Mouse (Mus musculus) heart, adult 2 months (tissue): ENCODE measurements around the gene Irs3. TPM values are rescaled to one million over a fixed set of nuclear protein-coding genes. Genes with fewer than 3 reads are reported as not detected.
A peak's percentile ranks its signal among the peaks of the same experiment; 100 is the strongest.

ENCODE experiments used
- DNase-seq, 2 experiments: peaks; one replicate each; pipeline ENCODE4 v3.0.0; 2021
- H3K27ac ChIP-seq: fragments of 200-600 bp; 2 replicates; pipeline ENCODE4 v1.8.1; 2022
- H3K27me3 ChIP-seq: fragments of 200-500 bp; 2 replicates; pipeline ENCODE4 v1.6.1; 2012; ENCODE audit warnings: mild to moderate bottlenecking, low read length, inconsistent platforms, mixed read lengths; ENCODE audit not compliant: control insufficient read depth, insufficient read depth
- H3K36me3 ChIP-seq: fragments of 200-500 bp; 2 replicates; pipeline ENCODE4 v1.6.1; 2012; ENCODE audit warnings: low read length, inconsistent platforms; ENCODE audit not compliant: control insufficient read depth, insufficient read depth
- H3K4me1 ChIP-seq: fragments of 200-500 bp; 2 replicates; pipeline ENCODE4 v1.6.1; 2011; ENCODE audit warnings: low read length; ENCODE audit not compliant: control insufficient read depth, insufficient read depth
- H3K4me3 ChIP-seq: fragments of 200-600 bp; 2 replicates; pipeline ENCODE4 v1.8.1; 2022
- H3K79me2 ChIP-seq: fragments of 200-500 bp; replicated peaks from 2 replicates; pipeline ENCODE4 v1.6.1; 2012; ENCODE audit warnings: mild to moderate bottlenecking, inconsistent platforms, low read length, moderate library complexity, mixed read lengths; ENCODE audit not compliant: control insufficient read depth, insufficient read depth
- H3K9ac ChIP-seq: fragments of 200-500 bp; 2 replicates; pipeline ENCODE4 v1.6.1; 2012; ENCODE audit warnings: low read depth, mild to moderate bottlenecking, control low read depth, inconsistent platforms, low read length, mixed read lengths
- CTCF ChIP-seq: fragments of 200-600 bp; IDR thresholded peaks from 2 replicates; pipeline ENCODE4 v1.8.1; 2022; ENCODE audit warnings: antibody characterized with exemption, mild to moderate bottlenecking, moderate library complexity
- EP300 ChIP-seq: fragments of 200-500 bp; IDR thresholded peaks from 2 replicates; pipeline ENCODE4 v1.6.1; 2011; ENCODE audit warnings: low read depth, low read length, control low read depth; ENCODE audit not compliant: insufficient read depth
- POLR2A ChIP-seq: fragments of 200-500 bp; IDR thresholded peaks from 2 replicates; pipeline ENCODE4 v1.6.1; 2011; ENCODE audit warnings: mild to moderate bottlenecking, low read depth, low read length, control low read depth; ENCODE audit not compliant: insufficient read depth
- WGBS: fragments of 180-500 bp; shearing (Covaris S2); methylation state at CpG from one replicate; pipeline ENCODE4 v1.1.7; 2018; 5-methylcytosine and 5-hydroxymethylcytosine counted together
- intact Hi-C: fragments of 180-260 bp; cut with DNase I; formaldehyde crosslinking; loops from one replicate; pipeline ENCODE4 v1.15.1; 2025
- polyA plus RNA-seq: library from polyadenylated mRNA; depleted of rRNA; stranded (reverse); fragments of >200 nt; gene quantifications from 2 replicates; pipeline ENCODE4 v1.2.3, GENCODE M21; 2012; rRNA removed
- total RNA-seq, 2 experiments: library from RNA; stranded (reverse); gene quantifications; 2 replicates each; pipeline ENCODE4 v1.2.3; 2021

The Irs3 gene
- total and polyA plus RNA-seq, 3 experiments: 0.34 to 2.2 (median 0.73) TPM

DNA sequence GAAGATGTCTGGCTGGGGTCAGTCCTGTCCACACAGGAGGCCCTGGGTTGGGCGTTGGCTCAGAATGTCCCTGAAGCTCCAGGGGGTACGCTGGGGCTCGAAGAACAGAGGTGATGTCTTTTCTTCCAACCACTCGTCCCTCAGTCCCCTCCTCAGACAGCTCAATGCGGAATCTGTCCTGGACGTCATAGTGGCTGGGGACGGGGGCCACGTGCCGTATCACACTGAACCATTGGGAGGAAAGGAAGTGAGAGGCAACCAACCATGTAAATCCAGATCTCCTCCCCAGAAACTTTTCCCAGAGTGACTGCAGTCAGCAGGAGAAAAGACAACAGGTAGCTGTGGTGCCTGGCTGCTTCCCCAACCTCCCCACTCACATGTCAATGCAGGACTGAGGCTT lies 45.9 kb downstream of the Irs3 start:
- H3K27ac ChIP-seq: peak overlapping the region; percentile 99; the same call in 1 of the 2 replicates
- WGBS: 42% methylated on average over 9 of the region's 9 CpGs
- no peak for TF ChIP-seq EP300
- no peak for TF ChIP-seq CTCF
- no peak for TF ChIP-seq POLR2A
- peak overlapping the region; percentile 60 for H3K4me3 ChIP-seq
- no peaks in the 10 kb centered on the region for H3K27me3 ChIP-seq
- intact Hi-C loops: no loop called here
- no peak for DNase-seq
- peak overlapping the region; percentile 82 for H3K9ac ChIP-seq
- no peaks in the 10 kb centered on the region; the same call in 1 of the 2 replicates for H3K79me2 ChIP-seq
- H3K36me3 ChIP-seq: no peaks in the 10 kb centered on the region
- H3K4me1 ChIP-seq: peaks cover 9% of the 10 kb centered on the region

- intact Hi-C loops: no loop called here
- no peak overlapping the region for H3K4me3 ChIP-seq
- 63% methylated on average over 2 of the region's 2 CpGs for WGBS
- H3K79me2 ChIP-seq: no peaks in the 10 kb centered on the region; the same call in 1 of the 2 replicates
- no peak overlapping the region for H3K27ac ChIP-seq
- DNase-seq: no peak
- no peaks in the 10 kb centered on the region for H3K36me3 ChIP-seq
- H3K27me3 ChIP-seq: no peaks in the 10 kb centered on the region
- H3K4me1 ChIP-seq: peaks cover 9% of the 10 kb centered on the region
- no peak for TF ChIP-seq POLR2A
- no peak for TF ChIP-seq EP300
- no peak for TF ChIP-seq CTCF
- H3K9ac ChIP-seq: no peak overlapping the region
Measured at GRCm38 (mm10) chr5:137598100-137598826, 47.3 kb downstream of the Irs3 start.

- WGBS: 88% methylated on average over 6 of the region's 6 CpGs
- Histone ChIP-seq H3K27me3 (no peaks in the 10 kb centered on the region), H3K27ac (no peak overlapping the region), H3K36me3 (no peaks in the 10 kb centered on the region), H3K4me1 (peaks cover 9% of the 10 kb centered on the region), H3K9ac (no peak overlapping the region), H3K4me3 (no peak overlapping the region), H3K79me2 (no peaks in the 10 kb centered on the region; the same call in 1 of the 2 replicates)
- intact Hi-C loops: no loop called here
- TF ChIP-seq EP300 (no peak), CTCF (no peak), POLR2A (no peak)
- no peak for DNase-seq
Measured at GRCm38 (mm10) chr5:137597625-137598024, 47.9 kb downstream of the Irs3 start.

DNA sequence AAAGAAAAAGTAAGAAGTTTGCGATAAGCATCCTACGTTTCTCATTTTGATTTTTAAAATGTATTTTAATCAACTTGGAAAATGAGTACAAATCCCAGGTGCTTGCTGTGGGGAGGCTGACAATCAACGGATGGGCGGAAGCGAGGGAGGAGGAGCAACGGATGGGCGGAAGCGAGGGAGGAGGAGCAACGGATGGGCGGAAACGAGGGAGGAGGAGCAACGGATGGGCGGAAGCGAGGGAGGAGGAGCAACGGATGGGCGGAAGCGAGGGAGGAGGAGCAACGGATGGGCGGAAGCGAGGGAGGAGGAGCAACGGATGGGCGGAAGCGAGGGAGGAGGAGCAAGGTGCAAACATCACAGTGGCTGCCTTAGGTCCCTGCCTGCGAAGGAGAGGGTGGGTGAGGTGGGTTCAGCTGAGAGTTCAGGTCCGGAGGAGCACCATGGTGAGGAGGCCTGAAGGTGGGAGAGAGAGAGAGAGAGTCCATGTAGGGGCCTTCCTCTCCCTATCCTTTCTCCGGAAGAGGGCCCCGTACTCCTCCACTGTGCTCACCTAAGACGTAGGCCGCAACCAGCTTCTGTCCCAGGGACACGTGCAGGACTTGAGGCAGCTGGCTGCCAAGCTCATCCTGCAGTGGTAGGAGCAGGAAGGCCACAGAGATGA lies 48.8 kb downstream of the Irs3 start:
- no peaks in the 10 kb centered on the region for H3K36me3 ChIP-seq
- WGBS: 52% methylated on average over 25 of the region's 30 CpGs
- H3K9ac ChIP-seq: 0 out of 2 replicates have a peak overlapping the region, but pooled peaks have one; percentile 20
- peaks cover 7% of the 10 kb centered on the region for H3K4me1 ChIP-seq
- H3K4me3 ChIP-seq: no peak overlapping the region
- no peaks in the 10 kb centered on the region for H3K79me2 ChIP-seq
- intact Hi-C loops: no loop called here
- no peaks in the 10 kb centered on the region for H3K27me3 ChIP-seq
- H3K27ac ChIP-seq: peak overlapping the region; percentile 33; the same call in 1 of the 2 replicates
- TF ChIP-seq CTCF (no peak), POLR2A (peak; percentile 65; the same call in 1 of the 2 replicates), EP300 (no peak)
- DNase-seq: peak; percentile 31 to 44

DNA sequence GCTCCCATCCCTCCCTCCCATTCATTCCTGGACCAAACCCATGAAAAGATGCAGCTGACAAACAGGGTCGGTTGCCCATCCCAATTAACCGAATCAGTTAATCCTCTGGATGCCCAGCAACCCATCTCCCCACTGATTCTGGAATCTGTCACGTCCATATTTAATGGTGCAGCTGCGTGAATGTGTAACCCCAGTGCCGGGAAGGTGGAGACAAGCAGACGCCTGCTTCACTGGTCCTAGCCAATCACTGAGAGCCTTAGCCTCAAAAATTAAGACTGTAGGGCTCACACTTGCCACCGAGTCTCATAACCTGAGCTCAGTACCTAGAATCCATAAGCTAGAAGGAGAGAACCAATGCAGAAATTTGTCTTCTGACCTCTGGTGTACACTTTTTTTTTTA lies 49.6 kb downstream of the Irs3 start:
- Histone ChIP-seq H3K36me3 (no peaks in the 10 kb centered on the region), H3K4me1 (peaks cover 7% of the 10 kb centered on the region), H3K79me2 (no peaks in the 10 kb centered on the region), H3K9ac (no peak overlapping the region), H3K27me3 (no peaks in the 10 kb centered on the region), H3K27ac (no peak overlapping the region), H3K4me3 (no peak overlapping the region)
- intact Hi-C loops: no loop called here
- TF ChIP-seq CTCF (no peak), POLR2A (no peak), EP300 (no peak)
- DNase-seq: no peak
- WGBS: 84% methylated on average over 7 of the region's 7 CpGs

Other genes starting within 250 kb of the Irs3 start
- not detected for gene Zan, start 168.7 kb downstream of the Irs3 start, total RNA-seq
- gene Zan, start 168.7 kb downstream of the Irs3 start, polyA plus RNA-seq: under 0.01 and 0.02 TPM in 2 replicates
- 10 to 100 TPM; 13.4 to 13.9 TPM for gene Pop7, start 143.2 kb downstream of the Irs3 start, total RNA-seq
- 22.7 and 25.6 TPM in 2 replicates for gene Pop7, start 143.2 kb downstream of the Irs3 start, polyA plus RNA-seq
- gene Gigyf1, start 127.2 kb downstream of the Irs3 start, total RNA-seq: 10 to 100 TPM; 24.4 to 29.1 TPM
- gene Gigyf1, start 127.2 kb downstream of the Irs3 start, polyA plus RNA-seq: 19.6 and 21.0 TPM in 2 replicates
- not detected for gene Epo, start 112.5 kb downstream of the Irs3 start, total RNA-seq
- not detected in 2 replicates for gene Epo, start 112.5 kb downstream of the Irs3 start, polyA plus RNA-seq
- 100 to 1,000 TPM; 222 to 249 TPM for gene Gnb2, start 112.2 kb downstream of the Irs3 start, total RNA-seq
- 395 and 448 TPM in 2 replicates for gene Gnb2, start 112.2 kb downstream of the Irs3 start, polyA plus RNA-seq
- not detected for gene Actl6b, start 92.2 kb downstream of the Irs3 start, total RNA-seq
- gene Actl6b, start 92.2 kb downstream of the Irs3 start, polyA plus RNA-seq: 0.32 TPM in 1 of 2 replicates, not detected in the other
- under 1 TPM in 1 of 2 experiments, not detected in 1; 0.09 TPM for gene Tfr2, start 75.9 kb downstream of the Irs3 start, total RNA-seq
- 0.29 and 0.35 TPM in 2 replicates for gene Tfr2, start 75.9 kb downstream of the Irs3 start, polyA plus RNA-seq
- gene Mospd3, start 44.7 kb downstream of the Irs3 start, total RNA-seq: 10 to 100 TPM; 10.7 to 16.3 TPM
- gene Mospd3, start 44.7 kb downstream of the Irs3 start, polyA plus RNA-seq: 20.7 and 32.3 TPM in 2 replicates
- 10 to 100 TPM; 35.9 to 50.8 TPM for gene Pcolce, start 31.9 kb downstream of the Irs3 start, total RNA-seq
- 87.0 and 109 TPM in 2 replicates for gene Pcolce, start 31.9 kb downstream of the Irs3 start, polyA plus RNA-seq
- under 1 TPM; 0.13 to 0.34 TPM for gene Fbxo24, start 16.7 kb downstream of the Irs3 start, total RNA-seq
- gene Fbxo24, start 16.7 kb downstream of the Irs3 start, polyA plus RNA-seq: 0.29 and 0.35 TPM in 2 replicates
- 10 to 100 TPM; 17.1 to 20.0 TPM for gene Lrch4, start 16.6 kb downstream of the Irs3 start, total RNA-seq
- gene Lrch4, start 16.6 kb downstream of the Irs3 start, polyA plus RNA-seq: 24.8 and 29.1 TPM in 2 replicates
- 1 to 10 TPM; 2.8 to 4.3 TPM for gene Gm20605, start 16.5 kb downstream of the Irs3 start, total RNA-seq
- gene Gm20605, start 16.5 kb downstream of the Irs3 start, polyA plus RNA-seq: 7.3 and 9.5 TPM in 2 replicates
- 1 to 10 TPM; 1.5 to 2.0 TPM for gene Sap25, start 4.4 kb downstream of the Irs3 start, total RNA-seq
- 25.2 and 34.9 TPM in 2 replicates for gene Sap25, start 4.4 kb downstream of the Irs3 start, polyA plus RNA-seq
- gene Agfg2, start 39.0 kb upstream of the Irs3 start, total RNA-seq: 10 to 100 TPM; 15.6 to 19.1 TPM
- gene Agfg2, start 39.0 kb upstream of the Irs3 start, polyA plus RNA-seq: 11.9 and 12.5 TPM in 2 replicates
- gene Nyap1, start 95.9 kb upstream of the Irs3 start, total RNA-seq: 1 to 10 TPM in 1 of 2 experiments, under 1 TPM in 1; 0.94 to 1.2 TPM
- gene Nyap1, start 95.9 kb upstream of the Irs3 start, polyA plus RNA-seq: 1.6 and 1.7 TPM in 2 replicates
- gene Tsc22d4, start 100.0 kb upstream of the Irs3 start, total RNA-seq: 100 to 1,000 TPM; 254 to 258 TPM
- gene Tsc22d4, start 100.0 kb upstream of the Irs3 start, polyA plus RNA-seq: 223 and 251 TPM in 2 replicates
- 10 to 100 TPM in 1 of 2 experiments, 1 to 10 TPM in 1; 7.4 to 10.8 TPM for gene Ppp1r35, start 133.1 kb upstream of the Irs3 start, total RNA-seq
- 6.8 and 12.0 TPM in 2 replicates for gene Ppp1r35, start 133.1 kb upstream of the Irs3 start, polyA plus RNA-seq
- gene Mepce, start 141.9 kb upstream of the Irs3 start, total RNA-seq: 10 to 100 TPM; 21.3 to 26.0 TPM
- gene Mepce, start 141.9 kb upstream of the Irs3 start, polyA plus RNA-seq: 24.1 and 31.5 TPM in 2 replicates
- gene Zcwpw1, start 142.1 kb upstream of the Irs3 start, total RNA-seq: under 1 TPM; 0.44 to 0.52 TPM
- gene Zcwpw1, start 142.1 kb upstream of the Irs3 start, polyA plus RNA-seq: 0.39 and 0.50 TPM in 2 replicates
- 1 to 10 TPM in 1 of 2 experiments, under 1 TPM in 1; 0.97 to 3.1 TPM for gene Pilra, start 190.6 kb upstream of the Irs3 start, total RNA-seq
- gene Pilra, start 190.6 kb upstream of the Irs3 start, polyA plus RNA-seq: 2.6 and 5.3 TPM in 2 replicates
- 1 to 10 TPM; 1.1 to 2.0 TPM for gene Pilrb1, start 212.4 kb upstream of the Irs3 start, total RNA-seq
- gene Pilrb1, start 212.4 kb upstream of the Irs3 start, polyA plus RNA-seq: 2.3 and 4.2 TPM in 2 replicates
- gene Pilrb2, start 226.1 kb upstream of the Irs3 start, total RNA-seq: 1 to 10 TPM; 1.1 to 1.3 TPM
- gene Pilrb2, start 226.1 kb upstream of the Irs3 start, polyA plus RNA-seq: 1.4 and 3.2 TPM in 2 replicates